Mouse (Mus musculus): ENCODE results near the gene Igdcc3. TPM values are rescaled to one million over a fixed set of nuclear protein-coding genes. Genes with fewer than 3 reads are reported as not detected.
"Not testable (repeated sequence)": the region's sequence is repeated elsewhere in the genome, so short reads cannot be mapped to it uniquely, and the experiment has no call there.

The Igdcc3 gene
- polyA plus RNA-seq, 1 experiment from 2014 or later, result 0.88 TPM

DNA sequence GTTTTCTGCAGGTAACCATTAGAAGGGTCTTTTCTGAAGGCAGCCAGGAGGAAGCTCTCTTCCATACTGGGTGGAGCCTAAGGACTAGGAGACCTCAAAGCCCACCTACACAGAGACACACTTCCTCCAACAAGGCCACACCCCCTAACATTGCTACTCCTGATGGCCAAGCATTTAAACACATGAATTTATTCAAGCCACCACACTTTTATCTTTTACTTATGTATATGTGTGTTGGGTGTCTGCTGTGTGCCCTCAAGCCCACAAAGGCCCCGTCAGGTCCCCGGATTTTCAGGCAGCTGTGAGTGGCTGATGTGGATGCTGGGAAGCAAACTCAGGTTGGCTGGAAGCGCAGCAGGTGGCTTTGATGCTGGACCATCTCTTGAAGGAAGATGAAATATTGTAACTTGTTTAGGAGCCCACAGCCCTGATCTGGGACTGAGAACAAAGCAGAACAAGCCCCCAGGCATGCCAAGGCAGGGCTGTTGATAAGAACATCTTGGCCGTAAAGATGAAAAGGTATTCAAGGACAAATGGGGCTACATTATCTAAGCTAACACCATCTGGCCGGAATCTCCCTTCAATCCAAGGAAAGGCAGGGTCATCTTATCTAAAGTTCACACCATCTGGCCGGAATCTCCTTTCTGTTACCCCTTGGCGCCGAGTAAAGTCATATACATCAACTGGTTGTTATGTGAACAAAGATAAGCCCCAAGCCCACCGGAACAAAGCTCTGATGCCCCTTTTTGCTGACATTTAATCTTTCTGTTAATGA, 66.2 kb downstream of the Igdcc3 start:
- not testable (repeated sequence) for H3K4me3 ChIP-seq; H3K9ac ChIP-seq; H3K27me3 ChIP-seq (replicated peaks); H3K36me3 ChIP-seq; ATAC-seq (ENCODE audit: extremely low read depth, insufficient number of reproducible peaks, low FRiP score, low TSS enrichment); H3K4me1 ChIP-seq; H3K4me2 ChIP-seq; H3K27ac ChIP-seq (replicated peaks)
- WGBS, result 67% methylated on average over 9 of the region's 9 CpGs
- peaks cover 11% of the 10 kb centered on the region; the same call in 1 of the 2 replicates for H3K9me3 ChIP-seq

DNA sequence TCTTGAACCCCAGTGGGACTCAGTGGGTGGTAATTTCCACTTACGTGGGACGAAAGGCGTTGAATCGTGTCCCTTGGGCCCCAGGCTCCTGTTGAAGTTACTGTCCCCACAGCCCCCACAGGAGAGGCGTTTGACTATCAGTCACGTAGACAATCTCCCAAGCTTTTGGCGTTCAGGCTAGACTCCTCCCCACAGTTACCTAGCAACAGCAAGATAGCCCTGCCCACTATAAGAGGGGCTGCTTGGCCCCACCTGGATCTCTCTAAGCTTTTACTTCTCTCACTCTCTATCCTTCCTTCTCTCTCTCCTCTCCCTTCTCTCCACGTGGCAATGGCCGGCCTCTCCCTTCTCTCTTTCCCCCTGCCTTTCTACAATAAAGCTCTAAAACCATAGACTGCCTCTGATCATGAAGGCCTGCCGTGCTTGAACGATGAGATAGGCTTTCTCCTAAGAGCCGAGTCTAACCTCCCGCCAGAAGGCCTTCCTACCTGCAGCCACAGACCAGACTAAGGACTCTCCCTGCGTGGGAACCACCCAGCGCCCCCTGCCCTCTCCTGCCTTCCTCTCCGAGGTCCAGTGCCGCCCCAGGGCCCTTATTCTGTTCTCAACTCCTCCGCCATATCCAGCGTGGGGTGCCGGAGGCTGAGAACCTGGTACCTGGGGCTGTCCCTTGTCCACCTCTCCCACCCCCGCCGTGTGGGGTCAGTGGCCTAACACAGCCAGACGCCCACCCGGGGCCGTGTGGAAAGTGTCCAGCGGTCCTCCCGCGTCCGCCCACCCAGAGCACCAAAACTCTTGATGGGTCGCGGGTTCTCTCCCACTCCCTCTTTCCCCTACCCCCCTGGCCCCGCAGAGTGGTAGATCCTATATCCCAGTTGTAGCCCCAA, 67.5 kb downstream of the Igdcc3 start:
- no peak overlapping the region for H3K4me2 ChIP-seq
- H3K27me3 ChIP-seq (replicated peaks), result no peaks in the 10 kb centered on the region
- H3K9ac ChIP-seq, result no peak overlapping the region
- no peak for ATAC-seq (ENCODE audit: extremely low read depth, insufficient number of reproducible peaks, low FRiP score, low TSS enrichment)
- no peak overlapping the region for H3K4me3 ChIP-seq
- no peaks in the 10 kb centered on the region for H3K4me1 ChIP-seq
- WGBS, result 84% methylated on average over 32 of the region's 32 CpGs
- H3K9me3 ChIP-seq, result peaks cover 11% of the 10 kb centered on the region; the same call in 1 of the 2 replicates
- H3K27ac ChIP-seq (replicated peaks), result no peak overlapping the region
- no peaks in the 10 kb centered on the region for H3K36me3 ChIP-seq

DNA sequence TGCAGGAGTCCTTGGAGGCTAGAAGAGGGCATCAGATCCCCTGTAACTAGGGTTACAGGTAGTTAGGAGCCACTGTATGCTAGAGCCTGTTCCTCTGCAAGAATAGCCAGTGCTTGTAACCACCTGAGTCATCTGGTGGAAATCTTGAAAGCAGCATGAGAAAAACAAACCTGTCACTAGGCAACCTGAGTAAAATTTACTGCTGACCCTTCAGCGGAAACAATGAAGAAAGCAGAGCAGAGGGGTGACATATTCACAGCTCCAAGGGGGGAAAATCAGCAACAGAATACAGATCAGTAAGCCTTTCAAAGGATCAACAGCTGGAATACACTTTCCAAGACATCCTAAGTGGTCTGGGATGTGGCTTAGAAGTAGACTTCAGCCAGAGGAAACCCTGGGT, 70.6 kb downstream of the Igdcc3 start:
- H3K4me2 ChIP-seq, result no peak overlapping the region
- no peaks in the 10 kb centered on the region for H3K27me3 ChIP-seq (replicated peaks)
- no peak overlapping the region for H3K4me3 ChIP-seq
- peaks cover 11% of the 10 kb centered on the region; the same call in 1 of the 2 replicates for H3K9me3 ChIP-seq
- H3K4me1 ChIP-seq, result peaks cover 17% of the 10 kb centered on the region
- H3K36me3 ChIP-seq, result no peaks in the 10 kb centered on the region
- no peak overlapping the region for H3K9ac ChIP-seq
- whole genome bisulfite sequencing, result 58% methylated on average over 1 of the region's 1 CpGs
- ATAC-seq (ENCODE audit: extremely low read depth, insufficient number of reproducible peaks, low FRiP score, low TSS enrichment), result no peak
- no peak overlapping the region for H3K27ac ChIP-seq (replicated peaks)

DNA sequence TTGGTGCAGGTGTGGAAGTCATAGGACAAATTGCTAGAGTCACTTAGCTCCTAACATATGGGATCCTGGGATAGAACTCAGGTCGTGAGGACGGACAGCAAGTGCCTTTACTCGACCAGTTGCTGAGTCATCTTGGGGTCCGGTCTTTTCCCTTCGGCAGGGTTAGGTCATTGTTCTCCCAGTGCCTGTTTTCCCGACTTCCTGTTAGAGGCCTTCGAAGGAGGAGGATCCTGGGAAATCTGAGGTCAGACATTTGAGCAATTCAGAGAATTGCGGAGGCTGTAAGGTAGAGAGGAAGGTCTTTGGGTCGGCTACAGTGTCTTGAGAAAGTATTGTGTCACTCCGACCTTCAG, 73.4 kb downstream of the Igdcc3 start:
- Histone ChIP-seq H3K27ac (replicated peaks) (peak overlapping the region; percentile 95), H3K9me3 (no peaks in the 10 kb centered on the region), H3K9ac (peak overlapping the region; percentile 91), H3K27me3 (replicated peaks) (no peaks in the 10 kb centered on the region), H3K4me3 (peak overlapping the region; percentile 77), H3K36me3 (no peaks in the 10 kb centered on the region), H3K4me1 (peaks cover 31% of the 10 kb centered on the region), H3K4me2 (peak overlapping the region; percentile 96)
- ATAC-seq (ENCODE audit: extremely low read depth, insufficient number of reproducible peaks, low FRiP score, low TSS enrichment), result no peak
- 14% methylated on average over 10 of the region's 10 CpGs for WGBS

DNA sequence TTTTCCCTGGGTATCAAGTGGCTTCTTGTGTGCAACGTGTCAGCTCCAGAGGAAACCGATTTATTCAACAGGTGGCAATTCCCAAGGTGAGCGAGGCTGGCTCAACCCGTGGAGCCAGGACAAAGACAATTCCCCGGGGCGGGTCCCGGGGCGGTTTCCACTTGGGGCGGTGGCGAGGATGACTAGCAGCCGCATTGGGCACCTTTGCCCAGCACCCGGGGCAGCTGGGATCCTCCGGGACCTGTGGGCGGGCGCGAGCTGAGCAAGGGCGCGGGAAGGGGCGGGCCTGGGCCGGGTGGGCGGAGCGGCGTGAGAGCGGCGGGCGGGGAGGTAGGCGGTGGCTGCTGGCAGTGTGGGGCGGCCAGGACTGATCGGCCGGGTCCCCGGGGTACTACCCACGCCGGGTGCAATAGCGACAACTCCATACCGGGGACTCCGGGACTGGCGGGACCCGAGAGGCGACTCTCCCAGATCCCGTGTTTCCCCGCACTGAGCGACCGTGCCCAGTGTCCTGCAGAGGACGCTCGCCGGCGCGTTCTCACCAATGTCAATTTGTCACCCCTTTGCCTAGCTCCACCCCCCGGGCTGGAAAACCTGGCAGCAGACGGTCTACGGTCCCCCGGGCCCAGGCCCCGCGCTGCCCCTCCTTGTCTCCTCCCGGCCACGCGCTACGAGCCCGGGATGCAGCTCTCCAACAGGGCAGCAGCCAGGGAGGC, 73.9 kb downstream of the Igdcc3 start:
- Histone ChIP-seq H3K9me3 (no peaks in the 10 kb centered on the region), H3K27ac (replicated peaks) (peak overlapping the region; percentile 95), H3K27me3 (replicated peaks) (no peaks in the 10 kb centered on the region), H3K36me3 (no peaks in the 10 kb centered on the region), H3K4me2 (peak overlapping the region; percentile 96), H3K4me3 (peak overlapping the region; percentile 77), H3K4me1 (peaks cover 31% of the 10 kb centered on the region), H3K9ac (peak overlapping the region; percentile 91)
- ATAC-seq (ENCODE audit: extremely low read depth, insufficient number of reproducible peaks, low FRiP score, low TSS enrichment), result peak; percentile 95
- WGBS, result under 1% methylated on average over 57 of the region's 59 CpGs

DNA sequence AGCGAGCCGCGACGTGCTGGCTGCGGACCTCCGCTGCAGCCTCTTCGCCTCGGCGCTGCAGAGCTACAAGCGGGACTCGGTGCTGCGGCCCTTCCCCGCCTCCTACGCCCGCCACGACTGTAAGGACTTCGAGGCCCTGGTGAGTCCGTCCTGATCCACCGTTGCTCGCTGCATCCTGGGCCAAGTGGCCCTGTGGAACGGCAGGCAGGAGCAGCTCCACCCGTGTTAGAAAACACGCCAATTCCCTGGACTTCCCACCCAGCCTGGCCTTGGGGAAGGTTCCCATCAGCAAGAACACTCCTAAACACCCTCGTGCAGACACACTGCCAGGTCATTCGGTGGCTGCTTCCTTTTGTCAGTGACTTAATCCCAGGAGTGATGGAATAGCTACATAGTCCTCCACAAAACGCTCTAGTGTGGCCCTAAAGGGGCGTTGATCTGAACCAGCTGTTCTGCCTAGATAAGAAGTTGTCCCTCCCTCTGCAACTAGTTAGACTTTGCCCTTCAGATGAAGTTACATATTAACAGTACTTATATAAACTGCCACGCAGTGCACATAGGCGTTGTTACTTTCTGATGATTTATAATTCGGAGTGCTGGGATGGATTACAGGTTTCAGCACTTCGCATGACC, 74.6 kb downstream of the Igdcc3 start:
- Histone ChIP-seq H3K4me3 (peak overlapping the region; percentile 77), H3K36me3 (no peaks in the 10 kb centered on the region), H3K9me3 (no peaks in the 10 kb centered on the region), H3K4me2 (peak overlapping the region; percentile 96), H3K9ac (peak overlapping the region; percentile 91), H3K27ac (replicated peaks) (peak overlapping the region; percentile 95), H3K27me3 (replicated peaks) (no peaks in the 10 kb centered on the region), H3K4me1 (peaks cover 31% of the 10 kb centered on the region)
- WGBS, result 9% methylated on average over 31 of the region's 31 CpGs
- ATAC-seq (ENCODE audit: extremely low read depth, insufficient number of reproducible peaks, low FRiP score, low TSS enrichment), result peak; percentile 15; the same call in 1 of the 2 replicates

DNA sequence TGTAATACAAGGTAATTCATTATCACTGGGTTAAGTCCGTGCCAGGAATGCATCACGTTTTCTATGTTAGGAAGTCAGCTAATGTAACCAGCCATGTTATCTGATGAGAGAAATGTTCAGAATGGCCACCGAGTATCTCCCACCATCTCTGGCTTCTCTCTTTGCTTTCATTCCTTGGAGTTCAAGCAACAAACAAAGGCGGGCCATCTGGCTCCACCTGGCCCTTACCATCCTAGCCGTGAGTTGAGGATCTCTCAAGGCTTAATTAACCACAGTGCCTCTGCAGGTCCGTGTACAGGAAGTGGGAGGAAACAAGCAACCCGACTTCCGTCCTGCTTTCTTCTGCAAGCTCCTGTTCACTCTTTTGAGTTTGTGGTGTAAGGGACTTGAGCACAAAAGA, 76.0 kb downstream of the Igdcc3 start:
- no peak overlapping the region for H3K4me3 ChIP-seq
- 59% methylated on average over 8 of the region's 8 CpGs for WGBS
- H3K27ac ChIP-seq (replicated peaks), result no peak overlapping the region; the same call in 1 of the 2 replicates
- H3K9ac ChIP-seq, result no peak overlapping the region
- no peaks in the 10 kb centered on the region for H3K36me3 ChIP-seq
- peak overlapping the region; percentile 96; the same call in 1 of the 2 replicates for H3K4me2 ChIP-seq
- H3K27me3 ChIP-seq (replicated peaks), result no peaks in the 10 kb centered on the region
- peaks cover 31% of the 10 kb centered on the region for H3K4me1 ChIP-seq
- ATAC-seq (ENCODE audit: extremely low read depth, insufficient number of reproducible peaks, low FRiP score, low TSS enrichment), result no peak
- H3K9me3 ChIP-seq, result no peaks in the 10 kb centered on the region

DNA sequence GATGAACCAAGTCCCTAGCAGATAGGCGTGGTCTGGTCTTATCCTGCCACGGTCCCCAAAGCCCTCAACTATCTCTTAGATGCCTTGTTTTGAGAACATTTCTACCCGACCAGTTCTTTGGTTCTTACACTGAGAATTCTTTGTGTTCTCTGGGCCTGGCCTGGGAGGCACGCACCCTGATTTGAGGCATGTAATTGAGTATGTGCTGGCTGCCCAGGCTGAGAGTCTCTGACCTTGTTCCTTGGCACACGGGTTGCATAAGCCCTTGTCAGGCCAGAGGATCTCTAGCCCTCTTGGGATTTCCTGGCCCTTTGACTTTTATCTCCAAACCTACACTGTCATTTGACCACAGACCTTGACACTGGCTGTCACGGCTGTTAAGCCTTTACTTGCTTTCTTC, 76.7 kb downstream of the Igdcc3 start:
- Histone ChIP-seq H3K4me1 (peaks cover 31% of the 10 kb centered on the region), H3K27ac (replicated peaks) (no peak overlapping the region; the same call in 1 of the 2 replicates), H3K4me2 (peak overlapping the region; percentile 96; the same call in 1 of the 2 replicates), H3K9me3 (no peaks in the 10 kb centered on the region), H3K27me3 (replicated peaks) (no peaks in the 10 kb centered on the region), H3K9ac (peak overlapping the region; percentile 25; the same call in 1 of the 2 replicates), H3K36me3 (no peaks in the 10 kb centered on the region), H3K4me3 (no peak overlapping the region)
- WGBS, result 55% methylated on average over 6 of the region's 6 CpGs
- no peak for ATAC-seq (ENCODE audit: extremely low read depth, insufficient number of reproducible peaks, low FRiP score, low TSS enrichment)

DNA sequence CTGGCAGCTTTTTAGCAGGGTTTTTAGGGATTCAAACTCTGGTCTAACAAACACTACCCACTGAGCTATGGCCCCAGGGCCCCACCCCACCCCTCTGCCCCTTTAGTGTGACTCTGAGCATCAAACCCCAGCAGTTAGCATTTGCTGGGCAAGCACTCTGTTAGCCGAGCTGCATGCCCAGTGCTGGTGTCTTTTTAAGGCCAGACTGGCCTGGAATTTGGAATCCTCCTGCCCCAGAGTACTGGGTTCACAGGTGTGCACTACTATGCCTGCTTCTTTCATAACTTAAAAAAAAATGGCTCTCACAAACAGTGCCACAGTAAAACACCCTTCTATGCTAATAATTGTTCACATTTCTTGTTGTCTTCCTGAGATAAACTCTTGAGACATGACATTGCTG, 77.9 kb downstream of the Igdcc3 start:
- Histone ChIP-seq H3K4me3 (no peak overlapping the region), H3K4me1 (peaks cover 31% of the 10 kb centered on the region), H3K27ac (replicated peaks) (0 out of 2 replicates have a peak overlapping the region, but pooled peaks have one; percentile 24), H3K4me2 (no peak overlapping the region), H3K36me3 (no peaks in the 10 kb centered on the region), H3K9ac (no peak overlapping the region), H3K9me3 (no peaks in the 10 kb centered on the region), H3K27me3 (replicated peaks) (no peaks in the 10 kb centered on the region)
- 73% methylated on average over 1 of the region's 1 CpGs for WGBS
- no peak for ATAC-seq (ENCODE audit: extremely low read depth, insufficient number of reproducible peaks, low FRiP score, low TSS enrichment)

DNA sequence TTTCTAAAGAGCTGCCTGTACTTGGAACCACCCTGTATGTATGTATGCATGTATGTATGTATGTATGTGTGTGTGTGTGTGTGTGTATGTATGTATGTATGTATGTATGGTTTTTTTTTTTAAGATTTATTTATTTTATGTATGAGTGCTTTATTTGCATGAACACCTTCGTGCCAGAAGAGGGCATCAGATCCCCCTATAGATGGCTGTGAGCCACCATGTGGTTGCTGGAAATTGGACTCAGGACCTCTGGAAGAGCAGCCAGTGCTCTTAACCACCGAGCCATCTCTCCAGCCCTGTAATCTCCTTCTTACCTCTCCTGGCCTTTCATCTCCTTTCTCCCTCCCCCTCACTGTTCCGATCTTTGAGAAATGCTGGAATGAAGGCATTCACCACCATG, 79.4 kb downstream of the Igdcc3 start:
- H3K36me3 ChIP-seq; H3K27me3 ChIP-seq (replicated peaks); H3K9ac ChIP-seq; H3K4me2 ChIP-seq; H3K27ac ChIP-seq (replicated peaks); ATAC-seq (ENCODE audit: extremely low read depth, insufficient number of reproducible peaks, low FRiP score, low TSS enrichment); H3K9me3 ChIP-seq; H3K4me3 ChIP-seq: not testable (repeated sequence)
- peaks cover 25% of the 10 kb centered on the region for H3K4me1 ChIP-seq
- 54% methylated on average over 3 of the region's 3 CpGs for WGBS

All from heart, embryonic 13.5 days (tissue).